Mouse (Mus musculus): Measurements from ENCODE around the gene Nalcn. TPM values are rescaled to one million over a fixed set of nuclear protein-coding genes. Genes with fewer than 3 reads are reported as not detected.

The Nalcn gene
- total and polyA plus RNA-seq, 3 experiments = 0.03 TPM; not detected in 2

DNA sequence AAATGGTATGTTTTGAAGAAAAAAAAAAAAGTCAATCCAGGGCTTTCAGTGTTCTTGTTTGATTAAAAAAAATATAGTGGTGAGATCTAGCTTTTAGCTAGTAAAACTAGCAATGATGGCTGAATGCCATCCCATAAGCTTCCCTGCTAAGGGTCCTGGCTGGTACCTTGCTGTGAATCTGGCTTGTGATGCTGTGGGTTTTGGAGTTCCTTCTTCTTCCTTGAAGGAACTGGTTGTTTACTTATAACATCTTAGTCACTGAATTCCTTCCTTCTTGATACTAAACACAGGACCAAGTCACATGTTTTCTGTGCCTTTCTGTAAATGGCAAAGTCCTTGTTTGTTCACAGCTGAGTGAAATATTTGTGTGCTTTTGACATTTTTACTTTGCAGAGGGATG is 36.3 kb upstream of the Nalcn start:
- no peak overlapping the region for H3K27ac ChIP-seq (ENCODE audit: control insufficient read depth, low read depth, low read length)
- DNase-seq (ENCODE audit: low read depth, low spot score) = no peak
- TF ChIP-seq NRF1 (IDR thresholded peaks at IDR 0.05; ENCODE audit: insufficient read depth, low read depth, low read length, poor library complexity, severe bottlenecking) = no peak
- no peak for TF ChIP-seq CTCF (IDR thresholded peaks at IDR 0.05 in 2 of 3, conservative IDR thresholded peaks at IDR 0.05 in 1 of 3; ENCODE audit: control insufficient read depth in 1 of 3, insufficient read depth in 1 of 3, low read depth in 2 of 3, low read length in 3 of 3, poor library complexity in 1 of 3, severe bottlenecking in 1 of 3)
- no peak for TF ChIP-seq USF1 (IDR thresholded peaks at IDR 0.05; ENCODE audit: low read depth, low read length)
- no peak for TF ChIP-seq MYC (IDR thresholded peaks at IDR 0.05; ENCODE audit: low read depth, low read length)
- TF ChIP-seq UBTF (IDR thresholded peaks at IDR 0.05; ENCODE audit: borderline replicate concordance, insufficient read depth, low read depth, low read length) = no peak
- no peak for TF ChIP-seq SMC3 (IDR thresholded peaks at IDR 0.05; ENCODE audit: low read depth, low read length)
- no peak for TF ChIP-seq RAD21 (IDR thresholded peaks at IDR 0.05; ENCODE audit: low read depth, low read length)
- no peak for TF ChIP-seq MAX (IDR thresholded peaks at IDR 0.05; ENCODE audit: low read length)
- no peak for TF ChIP-seq GABPA (IDR thresholded peaks at IDR 0.05; ENCODE audit: low read depth, low read length)
- no peak for TF ChIP-seq USF2 (IDR thresholded peaks at IDR 0.05; ENCODE audit: borderline replicate concordance in 1 of 2, insufficient read depth in 1 of 2, low read depth in 1 of 2, low read length in 2 of 2)
- no peak for TF ChIP-seq MYB (IDR thresholded peaks at IDR 0.05; ENCODE audit: low read depth, low read length)
- no peak for TF ChIP-seq EP300 (IDR thresholded peaks at IDR 0.05; ENCODE audit: low read depth in 1 of 2, low read length in 2 of 2)
- no peak for TF ChIP-seq TCF12 (IDR thresholded peaks at IDR 0.05; ENCODE audit: low read depth, low read length)
- no peak for TF ChIP-seq E2F4 (IDR thresholded peaks at IDR 0.05; ENCODE audit: borderline replicate concordance, low read depth, low read length)
- no peak for TF ChIP-seq BHLHE40 (IDR thresholded peaks at IDR 0.05; ENCODE audit: borderline replicate concordance, low read depth, low read length)
- TF ChIP-seq TAL1 (IDR thresholded peaks at IDR 0.05; ENCODE audit: low read length) = no peak
- TF ChIP-seq MAZ (IDR thresholded peaks at IDR 0.05; ENCODE audit: low read depth, low read length) = no peak
- no peak for TF ChIP-seq CHD1 (IDR thresholded peaks at IDR 0.05; ENCODE audit: low read depth, low read length)
- TF ChIP-seq ZKSCAN1 (IDR thresholded peaks at IDR 0.05; ENCODE audit: low read depth, low read length) = no peak
- H3K36me3 ChIP-seq (ENCODE audit: control insufficient read depth in 1 of 2, insufficient read depth in 2 of 2, low read length in 2 of 2) = no peaks in the 10 kb centered on the region
- H3K9ac ChIP-seq (ENCODE audit: control insufficient read depth, low read depth, low read length, poor library complexity, severe bottlenecking) = no peak overlapping the region
- no peaks in the 10 kb centered on the region for H3K4me1 ChIP-seq (ENCODE audit: control insufficient read depth in 1 of 2, insufficient read depth in 2 of 2, low read length in 2 of 2)
- no peak overlapping the region for H3K4me3 ChIP-seq (ENCODE audit: control insufficient read depth in 1 of 2, insufficient read depth in 1 of 2, low read depth in 2 of 2, low read length in 2 of 2)
- no peaks in the 10 kb centered on the region for H3K9me3 ChIP-seq (replicated peaks; ENCODE audit: insufficient read depth, low read length)
- no peaks in the 10 kb centered on the region for H3K79me2 ChIP-seq (ENCODE audit: control insufficient read depth, insufficient read depth, low read length, poor library complexity)
- no peaks in the 10 kb centered on the region for H3K27me3 ChIP-seq (ENCODE audit: control insufficient read depth in 1 of 2, insufficient read depth in 2 of 2, low read length in 2 of 2)

DNA sequence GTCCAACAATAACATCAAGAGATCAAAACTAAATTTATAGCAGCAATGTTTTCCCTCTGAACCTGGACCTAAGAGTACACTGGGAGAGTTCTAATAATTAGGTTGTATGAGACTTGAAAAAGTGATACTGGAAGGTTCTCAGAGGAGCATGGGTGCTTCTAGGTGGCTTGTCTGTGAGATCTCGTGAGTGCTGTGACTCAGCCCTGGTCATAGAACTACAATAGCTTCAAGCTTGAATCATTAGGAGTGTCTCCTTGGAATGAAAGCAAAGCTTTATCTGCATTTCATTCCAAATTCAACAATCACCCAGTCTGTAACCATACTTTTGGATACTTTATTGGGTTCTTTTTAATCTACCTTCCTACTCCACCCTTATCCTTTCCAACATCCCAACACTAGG is 35.4 kb upstream of the Nalcn start:
- no peaks in the 10 kb centered on the region for H3K9me3 ChIP-seq (replicated peaks; ENCODE audit: insufficient read depth, low read length)
- no peaks in the 10 kb centered on the region for H3K4me1 ChIP-seq (ENCODE audit: control insufficient read depth in 1 of 2, insufficient read depth in 2 of 2, low read length in 2 of 2)
- no peaks in the 10 kb centered on the region for H3K27me3 ChIP-seq (ENCODE audit: control insufficient read depth in 1 of 2, insufficient read depth in 2 of 2, low read length in 2 of 2)
- TF ChIP-seq POLR2AphosphoS5 (IDR thresholded peaks at IDR 0.05; ENCODE audit: borderline replicate concordance, low read depth, low read length) (no peak), UBTF (IDR thresholded peaks at IDR 0.05; ENCODE audit: borderline replicate concordance, insufficient read depth, low read depth, low read length) (no peak), POLR2A (IDR thresholded peaks at IDR 0.05; ENCODE audit: control insufficient read depth in 1 of 2, insufficient read depth in 1 of 2, low read depth in 1 of 2, low read length in 2 of 2, poor library complexity in 1 of 2) (no peak), RCOR1 (IDR thresholded peaks at IDR 0.05; ENCODE audit: low read depth, low read length) (no peak)
- H3K4me3 ChIP-seq (ENCODE audit: control insufficient read depth in 1 of 2, insufficient read depth in 1 of 2, low read depth in 2 of 2, low read length in 2 of 2) = no peak overlapping the region
- no peak for DNase-seq (ENCODE audit: low read depth, low spot score)
- no peak overlapping the region for H3K27ac ChIP-seq (ENCODE audit: control insufficient read depth, low read depth, low read length)
- no peak overlapping the region for H3K9ac ChIP-seq (ENCODE audit: control insufficient read depth, low read depth, low read length, poor library complexity, severe bottlenecking)
- H3K36me3 ChIP-seq (ENCODE audit: control insufficient read depth in 1 of 2, insufficient read depth in 2 of 2, low read length in 2 of 2) = no peaks in the 10 kb centered on the region
- no peaks in the 10 kb centered on the region for H3K79me2 ChIP-seq (ENCODE audit: control insufficient read depth, insufficient read depth, low read length, poor library complexity)
